Mouse (Mus musculus) MEL (cell line): ENCODE results near the gene Mamstr. TPM values are rescaled to one million over a fixed set of nuclear protein-coding genes. Genes with fewer than 3 reads are reported as not detected.

ENCODE experiments used
- DNase-seq: peaks from one replicate; pipeline ENCODE4 v3.0.0; 2011; ENCODE audit warnings: low read depth, low spot score
- H3K27ac ChIP-seq: 2 replicates; pipeline ENCODE4 v1.5.1; 2012; ENCODE audit warnings: low read depth, mild to moderate bottlenecking, control low read depth, low read length, moderate library complexity; ENCODE audit not compliant: control insufficient read depth
- H3K27me3 ChIP-seq, 2 experiments: fragments of 150-350 bp in 1 of 2; sonication (generic) in 1 of 2; 2 replicates each; pipeline ENCODE4 v1.6.1; 2012; ENCODE audit warnings: low read length in 2 of 2, mild to moderate bottlenecking in 2 of 2, improper control_type of control experiment in 1 of 2, moderate library complexity in 1 of 2; ENCODE audit not compliant: insufficient read depth in 2 of 2, control insufficient read depth in 1 of 2
- H3K36me3 ChIP-seq, 2 experiments: 2 replicates each; pipeline ENCODE4 v1.6.1; 2012 to 2014; ENCODE audit warnings: low read length in 2 of 2, improper control_type of control experiment in 1 of 2, inconsistent platforms in 1 of 2, mild to moderate bottlenecking in 1 of 2; ENCODE audit not compliant: insufficient read depth in 2 of 2, control insufficient read depth in 1 of 2
- H3K4me1 ChIP-seq, 2 experiments: fragments of 150-350 bp in 1 of 2; sonication (generic) in 1 of 2; 2 replicates each; pipeline ENCODE4 v1.6.1; 2012; ENCODE audit warnings: low read length in 2 of 2, improper control_type of control experiment in 1 of 2, mild to moderate bottlenecking in 1 of 2; ENCODE audit not compliant: insufficient read depth in 2 of 2, control insufficient read depth in 1 of 2
- H3K4me3 ChIP-seq, 2 experiments: fragments of 150-350 bp in 1 of 2; sonication (generic) in 1 of 2; 2 replicates each; pipeline ENCODE4 v1.5.1; 2012; ENCODE audit warnings: low read depth in 2 of 2, low read length in 2 of 2, mild to moderate bottlenecking in 2 of 2, moderate library complexity in 2 of 2, control low read depth in 1 of 2, improper control_type of control experiment in 1 of 2; ENCODE audit not compliant: control insufficient read depth in 1 of 2, insufficient read depth in 1 of 2
- H3K79me2 ChIP-seq: 2 replicates; pipeline ENCODE4 v1.6.1; 2012; ENCODE audit warnings: mild to moderate bottlenecking, low read length, moderate library complexity; ENCODE audit not compliant: control insufficient read depth, poor library complexity, insufficient read depth
- H3K9ac ChIP-seq: 2 replicates; pipeline ENCODE4 v1.6.1; 2012; ENCODE audit warnings: low read depth, mild to moderate bottlenecking, control low read depth, low read length, moderate library complexity; ENCODE audit not compliant: control insufficient read depth, poor library complexity, severe bottlenecking
- H3K9me3 ChIP-seq: fragments of 150-350 bp; sonication (generic); replicated peaks from 2 replicates; pipeline ENCODE4 v1.6.1; 2012; ENCODE audit warnings: mild to moderate bottlenecking, low read length, improper control_type of control experiment, moderate library complexity; ENCODE audit not compliant: insufficient read depth
- CHD1 ChIP-seq: IDR thresholded peaks from 2 replicates; pipeline ENCODE4 v1.6.1; 2012; ENCODE audit warnings: low read depth, mild to moderate bottlenecking, inconsistent platforms, low read length, improper control_type of control experiment
- CHD2 ChIP-seq: IDR thresholded peaks from 2 replicates; pipeline ENCODE4 v1.6.1; 2011; ENCODE audit warnings: low read length, improper control_type of control experiment
- ELF1 ChIP-seq: IDR thresholded peaks from 2 replicates; pipeline ENCODE4 v1.6.1; 2014; ENCODE audit warnings: low read depth, mild to moderate bottlenecking, inconsistent platforms, low read length, improper control_type of control experiment, moderate library complexity
- EP300 ChIP-seq, 2 experiments: IDR thresholded peaks; 2 replicates each; pipeline ENCODE4 v1.6.1; 2011; ENCODE audit warnings: improper control_type of control experiment in 2 of 2, low read length in 2 of 2, low read depth in 1 of 2, mild to moderate bottlenecking in 1 of 2
- ETS1 ChIP-seq: IDR thresholded peaks from 2 replicates; pipeline ENCODE4 v1.6.1; 2012; ENCODE audit warnings: low read depth, mild to moderate bottlenecking, inconsistent platforms, low read length, improper control_type of control experiment, moderate library complexity
- GABPA ChIP-seq: IDR thresholded peaks from 2 replicates; pipeline ENCODE4 v1.6.1; 2012; ENCODE audit warnings: low read depth, mild to moderate bottlenecking, inconsistent platforms, low read length, improper control_type of control experiment, moderate library complexity
- GATA1 ChIP-seq: IDR thresholded peaks from 2 replicates; pipeline ENCODE4 v1.6.1; 2011; ENCODE audit warnings: low read depth, low read length, improper control_type of control experiment
- JUND ChIP-seq: IDR thresholded peaks from 2 replicates; pipeline ENCODE4 v1.6.1; 2011; ENCODE audit warnings: low read depth, mild to moderate bottlenecking, improper control_type of control experiment, low read length
- KAT2A ChIP-seq: conservative IDR thresholded peaks from 2 replicates; pipeline ENCODE4 v1.6.1; 2012; ENCODE audit warnings: low read depth, low read length, improper control_type of control experiment, inconsistent platforms
- MAX ChIP-seq: IDR thresholded peaks from 2 replicates; pipeline ENCODE4 v1.6.1; 2011; ENCODE audit warnings: low read length, improper control_type of control experiment
- MYB ChIP-seq: IDR thresholded peaks from 2 replicates; pipeline ENCODE4 v1.6.1; 2011; ENCODE audit warnings: mild to moderate bottlenecking, low read depth, low read length, improper control_type of control experiment
- MYC ChIP-seq: IDR thresholded peaks from 2 replicates; pipeline ENCODE4 v1.6.1; 2011; ENCODE audit warnings: low read depth, mild to moderate bottlenecking, low read length, improper control_type of control experiment, moderate library complexity
- NELFE ChIP-seq: IDR thresholded peaks from 2 replicates; pipeline ENCODE4 v1.6.1; 2011; ENCODE audit warnings: low read depth, low read length, improper control_type of control experiment
- NRF1 ChIP-seq: IDR thresholded peaks from 2 replicates; pipeline ENCODE4 v1.6.1; 2014; ENCODE audit warnings: low read depth, mild to moderate bottlenecking, inconsistent platforms, low read length, improper control_type of control experiment, moderate library complexity; ENCODE audit not compliant: poor library complexity, insufficient read depth, severe bottlenecking
- POLR2A ChIP-seq, 2 experiments: IDR thresholded peaks; 2 replicates each; pipeline ENCODE4 v1.6.1; 2011 to 2012; ENCODE audit warnings: low read length in 2 of 2, mild to moderate bottlenecking in 2 of 2, control low read depth in 1 of 2, improper control_type of control experiment in 1 of 2, low read depth in 1 of 2, moderate library complexity in 1 of 2; ENCODE audit not compliant: control insufficient read depth in 1 of 2, insufficient read depth in 1 of 2, poor library complexity in 1 of 2
- POLR2AphosphoS2 ChIP-seq: IDR thresholded peaks from 2 replicates; pipeline ENCODE4 v1.6.1; 2011; ENCODE audit warnings: low read length, improper control_type of control experiment
- RAD21 ChIP-seq: IDR thresholded peaks from 2 replicates; pipeline ENCODE4 v1.6.1; 2011; ENCODE audit warnings: mild to moderate bottlenecking, low read depth, low read length, improper control_type of control experiment
- SIN3A ChIP-seq: IDR thresholded peaks from 2 replicates; pipeline ENCODE4 v1.6.1; 2012; ENCODE audit warnings: low read length, improper control_type of control experiment, inconsistent platforms
- SMC3 ChIP-seq: IDR thresholded peaks from 2 replicates; pipeline ENCODE4 v1.6.1; 2011; ENCODE audit warnings: low read depth, low read length, improper control_type of control experiment
- UBTF ChIP-seq: IDR thresholded peaks from 2 replicates; pipeline ENCODE4 v1.6.1; 2012; ENCODE audit warnings: low read depth, mild to moderate bottlenecking, inconsistent platforms, low read length, improper control_type of control experiment, moderate library complexity, borderline replicate concordance; ENCODE audit not compliant: insufficient read depth
- USF1 ChIP-seq: IDR thresholded peaks from 2 replicates; pipeline ENCODE4 v1.6.1; 2014; ENCODE audit warnings: low read depth, mild to moderate bottlenecking, inconsistent platforms, low read length, improper control_type of control experiment, moderate library complexity
- USF2 ChIP-seq, 2 experiments: IDR thresholded peaks; 2 replicates each; pipeline ENCODE4 v1.6.1; 2011 to 2012; ENCODE audit warnings: improper control_type of control experiment in 2 of 2, low read length in 2 of 2, borderline replicate concordance in 1 of 2, inconsistent platforms in 1 of 2, low read depth in 1 of 2, mild to moderate bottlenecking in 1 of 2; ENCODE audit not compliant: insufficient read depth in 1 of 2
- ZC3H11A ChIP-seq: IDR thresholded peaks from 2 replicates; pipeline ENCODE4 v1.6.1; 2012; ENCODE audit warnings: low read depth, mild to moderate bottlenecking, inconsistent platforms, low read length, improper control_type of control experiment
- ZKSCAN1 ChIP-seq: IDR thresholded peaks from 2 replicates; pipeline ENCODE4 v1.6.1; 2012; ENCODE audit warnings: low read depth, mild to moderate bottlenecking, inconsistent platforms, low read length, improper control_type of control experiment, moderate library complexity
- ZNF384 ChIP-seq: IDR thresholded peaks from 2 replicates; pipeline ENCODE4 v1.6.1; 2012; ENCODE audit warnings: low read depth, mild to moderate bottlenecking, inconsistent platforms, low read length, improper control_type of control experiment
- polyA plus RNA-seq, 2 experiments: library from polyadenylated mRNA; stranded (reverse) in 1 of 2; unstranded in 1 of 2; fragments of >175 nt in 1 of 2; fragments of >200 nt in 1 of 2; gene quantifications; 2 replicates each; pipeline versions ENCODE4 v1.2.1 to v1.2.4; 2012; ENCODE audit warnings: low replicate concordance in 2 of 2, low read depth in 1 of 2; ENCODE audit not compliant: insufficient read length in 2 of 2, insufficient read depth in 1 of 2, missing spikeins in 1 of 2
- total RNA-seq: library from RNA; depleted of rRNA; stranded (reverse); fragments of 300-350 nt; gene quantifications from 2 replicates; pipeline ENCODE4 v1.2.3, GENCODE M21; 2012

Mamstr gene
- total and polyA plus RNA-seq, 3 experiments: not detected

DNA sequence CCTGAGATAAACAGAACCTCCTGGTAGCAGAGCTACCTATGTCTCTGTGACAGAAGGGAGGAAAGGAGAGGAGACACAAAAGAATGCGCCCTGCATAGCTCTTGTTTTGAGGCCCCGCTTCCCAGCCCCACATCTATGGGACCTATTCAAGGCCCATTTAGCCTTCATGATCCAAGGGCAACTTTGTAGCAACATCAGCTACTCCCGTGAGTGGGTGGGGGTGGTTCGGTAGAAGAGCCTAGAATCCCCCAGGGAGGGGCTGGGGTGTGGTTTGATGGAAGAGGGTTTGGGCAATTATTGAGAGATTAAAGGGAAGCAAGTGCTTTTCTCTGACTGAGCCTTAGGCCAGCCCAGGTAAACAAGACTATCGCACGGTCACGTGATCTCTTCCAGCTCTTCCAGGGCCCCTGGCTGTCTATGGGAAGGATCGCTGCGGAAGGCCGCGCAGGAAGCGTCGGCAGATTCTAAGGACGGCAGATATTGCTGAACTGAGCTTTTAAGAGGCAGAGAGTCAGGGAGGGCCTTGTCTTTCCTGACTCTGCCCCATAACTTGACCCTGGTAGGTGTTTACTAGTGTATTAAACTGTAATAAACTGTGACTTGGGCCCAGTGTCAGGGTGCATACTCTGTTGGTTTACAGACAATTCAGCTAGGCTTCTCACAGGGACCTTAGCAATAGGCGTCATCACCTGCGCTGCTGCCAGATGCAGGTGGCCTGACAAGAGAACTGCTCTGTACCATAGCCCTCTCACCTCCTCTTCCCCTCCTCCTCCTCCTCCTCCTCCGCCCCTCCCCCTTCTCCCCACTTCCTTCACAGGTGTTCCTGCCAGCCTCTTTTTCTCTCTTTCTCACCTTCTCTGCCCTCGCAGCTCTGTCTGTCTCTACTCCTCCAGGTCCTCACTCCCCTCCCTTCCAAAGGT, 40.6 kb upstream of the Mamstr start:
- Histone ChIP-seq H3K4me3 (no peak overlapping the region), H3K9me3 (no peaks in the 10 kb centered on the region), H3K4me1 (peaks cover 7 to 12% of the 10 kb centered on the region in 2 experiments), H3K36me3 (peaks cover 0 to 9% of the 10 kb centered on the region in 2 experiments; a peak in 2 of 4 replicates), H3K27me3 (no peaks in the 10 kb centered on the region), H3K9ac (no peak overlapping the region), H3K79me2 (no peaks in the 10 kb centered on the region), H3K27ac (no peak overlapping the region)
- no peak for TF ChIP-seq MAX
- TF ChIP-seq CHD2: no peak
- no peak for TF ChIP-seq ELF1
- no peak for TF ChIP-seq ZNF384
- TF ChIP-seq USF2 (IDR thresholded peaks at IDR 0.05; ENCODE audit: borderline replicate concordance in 1 of 2, insufficient read depth in 1 of 2, low read depth in 1 of 2, low read length in 2 of 2): no peak
- no peak for TF ChIP-seq JUND
- TF ChIP-seq MYB: no peak
- no peak for TF ChIP-seq CHD1
- no peak for TF ChIP-seq POLR2A (IDR thresholded peaks at IDR 0.05; ENCODE audit: control insufficient read depth in 1 of 2, insufficient read depth in 1 of 2, low read depth in 1 of 2, low read length in 2 of 2, poor library complexity in 1 of 2)
- no peak for TF ChIP-seq KAT2A
- no peak for TF ChIP-seq EP300 (IDR thresholded peaks at IDR 0.05; ENCODE audit: low read depth in 1 of 2, low read length in 2 of 2)
- no peak for TF ChIP-seq GATA1
- TF ChIP-seq GABPA: no peak
- no peak for TF ChIP-seq ZKSCAN1
- TF ChIP-seq NELFE: no peak
- TF ChIP-seq USF1: no peak
- TF ChIP-seq POLR2AphosphoS2: no peak
- no peak for TF ChIP-seq SIN3A
- no peak for TF ChIP-seq RAD21
- DNase-seq: no peak

DNA sequence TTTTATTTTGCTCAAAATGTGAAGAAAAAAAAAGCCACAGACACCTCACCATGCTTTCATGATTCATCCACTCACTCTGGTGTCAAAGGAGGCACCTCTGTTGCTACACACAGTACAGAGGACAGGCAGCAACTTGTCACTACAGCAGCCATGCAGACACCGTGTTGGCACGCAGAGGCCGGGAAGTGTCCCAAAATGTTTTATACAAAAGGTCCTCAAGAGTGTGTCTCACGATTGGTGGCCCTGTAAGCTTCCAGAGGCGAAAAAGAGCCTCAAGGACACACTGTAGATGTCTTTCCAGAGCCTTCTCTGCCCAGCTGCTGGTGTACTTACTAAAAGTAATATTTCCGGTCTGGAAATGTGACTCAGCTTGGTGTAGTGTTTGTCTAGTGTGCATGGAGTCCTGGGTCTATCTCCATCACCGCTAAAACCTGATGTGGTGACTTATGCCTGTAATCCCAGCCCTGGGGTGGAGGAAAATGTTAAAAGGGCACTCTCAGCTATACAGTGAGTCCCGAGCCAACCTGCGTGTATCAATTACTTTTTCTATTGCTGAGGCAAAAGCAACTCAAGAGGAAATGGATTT, 34.0 kb upstream of the Mamstr start:
- TF ChIP-seq SMC3 (no peak), USF1 (no peak), ETS1 (no peak), UBTF (no peak), MYC (no peak), KAT2A (no peak), EP300 (IDR thresholded peaks at IDR 0.05; ENCODE audit: low read depth in 1 of 2, low read length in 2 of 2) (no peak), GATA1 (no peak), NRF1 (no peak), ZC3H11A (no peak), POLR2A (IDR thresholded peaks at IDR 0.05; ENCODE audit: control insufficient read depth in 1 of 2, insufficient read depth in 1 of 2, low read depth in 1 of 2, low read length in 2 of 2, poor library complexity in 1 of 2) (no peak), SIN3A (no peak), RAD21 (no peak), ZKSCAN1 (no peak)
- TF ChIP-seq, all 39 proteins: peak for 0

More for the DNA sequence above, 34.0 kb upstream of the Mamstr start:
- no peaks in the 10 kb centered on the region for H3K27me3 ChIP-seq
- no peak overlapping the region for H3K4me3 ChIP-seq
- peaks cover 2 to 5% of the 10 kb centered on the region in 2 experiments; a peak in 3 of 4 replicates for H3K4me1 ChIP-seq
- H3K36me3 ChIP-seq: peaks cover 0 to 2% of the 10 kb centered on the region in 2 experiments; a peak in 2 of 4 replicates
- no peak for DNase-seq
- H3K9ac ChIP-seq: no peak overlapping the region
- no peaks in the 10 kb centered on the region for H3K9me3 ChIP-seq
- no peak overlapping the region for H3K27ac ChIP-seq
- no peaks in the 10 kb centered on the region for H3K79me2 ChIP-seq
